Mouse (Mus musculus): Measurements from ENCODE around the gene Hs6st2. TPM values are rescaled to one million over a fixed set of nuclear protein-coding genes. Genes with fewer than 3 reads are reported as not detected.

Gene Hs6st2
- 3.5 and 4.3 TPM in 2 replicates for total RNA-seq (2021)
- long read RNA-seq = 0 reads

GRCm38 (mm10) chrX:51681756-51682155, at the start of gene Hs6st2:
Gene Hs6st2 (minus strand): TSS chrX:51681856.
- no peak for DNase-seq

- DNase-seq = no peak
Observed at GRCm38 (mm10) chrX:51714086-51714745, 32.6 kb upstream of the Hs6st2 start.

GRCm38 (mm10) chrX:51712996-51713395, 31.3 kb upstream of the Hs6st2 start:
- DNase-seq = peak; percentile 10

GRCm38 (mm10) chrX:51702823-51703222, 21.2 kb upstream of the Hs6st2 start:
- no peak for DNase-seq

GRCm38 (mm10) chrX:51699079-51699478, 17.4 kb upstream of the Hs6st2 start:
- no peak for DNase-seq

GRCm38 (mm10) chrX:51686048-51686949, 4.6 kb upstream of the Hs6st2 start:
- DNase-seq = no peak

- no peak for DNase-seq
Observed at GRCm38 (mm10) chrX:51684336-51685056, 2.8 kb upstream of the Hs6st2 start.

- DNase-seq = peak; percentile 10
Observed at GRCm38 (mm10) chrX:51681170-51681667, 437 bp downstream of the Hs6st2 start.

GRCm38 (mm10) chrX:51680428-51681169, 1.1 kb downstream of the Hs6st2 start:
- DNase-seq = peak; percentile 16

- peak; percentile 2 for DNase-seq
Observed at GRCm38 (mm10) chrX:51679601-51680427, 1.8 kb downstream of the Hs6st2 start.

GRCm38 (mm10) chrX:51658236-51658635, 23.4 kb downstream of the Hs6st2 start:
- no peak for DNase-seq

- no peak for DNase-seq
Observed at GRCm38 (mm10) chrX:51642661-51643257, 38.9 kb downstream of the Hs6st2 start.

GRCm38 (mm10) chrX:51635756-51636155, 45.9 kb downstream of the Hs6st2 start:
- no peak for DNase-seq

- no peak for DNase-seq
Observed at GRCm38 (mm10) chrX:51631376-51631775, 50.3 kb downstream of the Hs6st2 start.

- DNase-seq = no peak
Observed at GRCm38 (mm10) chrX:51614384-51615004, 67.2 kb downstream of the Hs6st2 start.

GRCm38 (mm10) chrX:51610743-51611142, 70.9 kb downstream of the Hs6st2 start:
- DNase-seq = no peak

- DNase-seq = no peak
Observed at GRCm38 (mm10) chrX:51606231-51606863, 75.3 kb downstream of the Hs6st2 start.

- no peak for DNase-seq
Observed at GRCm38 (mm10) chrX:51592751-51593150, 88.9 kb downstream of the Hs6st2 start.

- no peak for DNase-seq
Observed at GRCm38 (mm10) chrX:51590448-51591010, 91.1 kb downstream of the Hs6st2 start.

Data from adrenal gland, postnatal 25 days (tissue).